Mouse (Mus musculus) gonadal fat pad, adult 2 months (tissue): ENCODE results near the gene Ift46. TPM values are rescaled to one million over a fixed set of nuclear protein-coding genes. Genes with fewer than 3 reads are reported as not detected.

Experiments
- DNase-seq: peaks from one replicate; pipeline ENCODE4 v3.0.0-alpha.2; 2012; ENCODE audit warnings: low read depth
- polyA plus RNA-seq: library from polyadenylated mRNA; depleted of rRNA; stranded (reverse); fragments of >200 nt; gene quantifications from 2 replicates; pipeline ENCODE4 v1.2.3, GENCODE M21; 2012; rRNA removed

Ift46 gene
- polyA plus RNA-seq = 55.0 and 67.3 TPM in 2 replicates

GRCm38 (mm10) chr9:44767101-44768028 is at the start of gene Ift46, which contains the start of gene Arcn1:
Gene Ift46 (plus strand): TSS chr9:44767908.
Gene Arcn1 (minus strand): TSS chr9:44767845.
- no peak for DNase-seq

GRCm38 (mm10) chr9:44718937-44719631 is 48.6 kb upstream of the Ift46 start:
- no peak for DNase-seq

- DNase-seq = no peak
Observed at GRCm38 (mm10) chr9:44719632-44720357, 47.9 kb upstream of the Ift46 start.

GRCm38 (mm10) chr9:44720358-44721153 is 47.2 kb upstream of the Ift46 start:
- no peak for DNase-seq

GRCm38 (mm10) chr9:44721154-44721876 is 46.4 kb upstream of the Ift46 start:
- no peak for DNase-seq

- no peak for DNase-seq
Observed at GRCm38 (mm10) chr9:44721877-44722186, 45.9 kb upstream of the Ift46 start.

- no peak for DNase-seq
Observed at GRCm38 (mm10) chr9:44722575-44722974, 45.1 kb upstream of the Ift46 start.

GRCm38 (mm10) chr9:44723008-44723407 is 44.7 kb upstream of the Ift46 start:
- no peak for DNase-seq

- no peak for DNase-seq
Observed at GRCm38 (mm10) chr9:44723521-44724041, 44.1 kb upstream of the Ift46 start.

GRCm38 (mm10) chr9:44724223-44724622 is 43.5 kb upstream of the Ift46 start:
- DNase-seq = no peak

- DNase-seq = no peak
Observed at GRCm38 (mm10) chr9:44724665-44725064, 43.0 kb upstream of the Ift46 start.

GRCm38 (mm10) chr9:44726431-44727146 is 41.1 kb upstream of the Ift46 start:
- no peak for DNase-seq

- no peak for DNase-seq
Observed at GRCm38 (mm10) chr9:44727441-44727840, 40.3 kb upstream of the Ift46 start.

- DNase-seq = no peak
Observed at GRCm38 (mm10) chr9:44732130-44732549, 35.6 kb upstream of the Ift46 start.

GRCm38 (mm10) chr9:44732921-44733530 is 34.7 kb upstream of the Ift46 start:
- no peak for DNase-seq

GRCm38 (mm10) chr9:44733671-44734523 is 33.8 kb upstream of the Ift46 start:
- no peak for DNase-seq

GRCm38 (mm10) chr9:44734524-44735494 is 32.9 kb upstream of the Ift46 start, which contains the start of gene Phldb1:
Gene Phldb1 (minus strand): TSS chr9:44735198.
- no peak for DNase-seq
